Mouse (Mus musculus): Measurements from ENCODE around the gene Abl1.

- TF ChIP-seq POLR2A (IDR thresholded peaks at IDR 0.05; ENCODE audit: insufficient read length, low read depth) (no peak), CEBPB (IDR thresholded peaks at IDR 0.05; ENCODE audit: insufficient read depth, poor library complexity, severe bottlenecking) (no peak), MAX (IDR thresholded peaks at IDR 0.05; ENCODE audit: low read depth) (no peak), POLR2AphosphoS2 (IDR thresholded peaks at IDR 0.05; ENCODE audit: insufficient read length, low read depth) (no peak), E2F4 (IDR thresholded peaks at IDR 0.05; ENCODE audit: insufficient read depth) (no peak), MYOD1 (IDR thresholded peaks at IDR 0.05; ENCODE audit: control insufficient read depth in 1 of 3, insufficient read length in 2 of 3, low read depth in 2 of 3) (no peak), USF1 (IDR thresholded peaks at IDR 0.05; ENCODE audit: low read depth) (no peak), MYOG (IDR thresholded peaks at IDR 0.05; ENCODE audit: control insufficient read depth in 1 of 3, insufficient read depth in 1 of 3, insufficient read length in 2 of 3, low read depth in 2 of 3) (no peak), TCF12 (IDR thresholded peaks at IDR 0.05; ENCODE audit: insufficient read depth, poor library complexity, severe bottlenecking) (no peak), SRF (IDR thresholded peaks at IDR 0.05; ENCODE audit: control insufficient read depth, insufficient read length, low read depth) (no peak), TCF3 (IDR thresholded peaks at IDR 0.05; ENCODE audit: insufficient read length, low read depth) (no peak), REST (IDR thresholded peaks at IDR 0.05; ENCODE audit: insufficient read depth, insufficient read length) (no peak)
Measured at GRCm38 (mm10) chr2:31809358-31809740, 121.2 kb downstream of the Abl1 start.
